Mouse (Mus musculus) CH12.LX (cell line): Measurements from ENCODE around the gene Dcst2. TPM values are rescaled to one million over a fixed set of nuclear protein-coding genes. Genes with fewer than 3 reads are reported as not detected.

Experiments used
- DNase-seq: peaks from one replicate; pipeline ENCODE4 v3.0.0-alpha.2; 2013; ENCODE audit errors: extremely low read depth
- H3K27ac ChIP-seq: 2 replicates; pipeline ENCODE4 v1.5.1; 2012; ENCODE audit warnings: low read depth, mild to moderate bottlenecking, control low read depth, moderate library complexity; ENCODE audit not compliant: insufficient read depth
- H3K27me3 ChIP-seq: replicated peaks from 2 replicates; pipeline ENCODE3; 2012; ENCODE audit warnings: inconsistent platforms
- H3K36me3 ChIP-seq, 2 experiments: replicated peaks in 1 of 2; 2 replicates each; pipeline versions ENCODE3 to v1.6.1; 2012; ENCODE audit warnings: inconsistent platforms in 1 of 2, low read length in 1 of 2, mild to moderate bottlenecking in 1 of 2, mixed read lengths in 1 of 2, moderate library complexity in 1 of 2; ENCODE audit not compliant: control insufficient read depth in 1 of 2, insufficient read depth in 1 of 2
- H3K4me1 ChIP-seq, 2 experiments: 2 replicates each; pipeline ENCODE4 v1.6.1; 2012; ENCODE audit warnings: inconsistent platforms in 1 of 2, moderate library complexity in 1 of 2; ENCODE audit not compliant: insufficient read depth in 2 of 2, control insufficient read depth in 1 of 2
- H3K4me2 ChIP-seq: 2 replicates; pipeline ENCODE4 v1.6.1; 2012; ENCODE audit warnings: low read depth, mild to moderate bottlenecking, control low read depth; ENCODE audit not compliant: poor library complexity, insufficient read depth, severe bottlenecking
- H3K4me3 ChIP-seq, 3 experiments: fragments of 150-350 bp in 1 of 3; sonication (generic) in 1 of 3; replicated peaks in 1 of 3; 2 replicates each; pipeline versions ENCODE3 to v1.5.1; 2011 to 2012; ENCODE audit warnings: low read depth in 2 of 3, low read length in 2 of 3, mild to moderate bottlenecking in 2 of 3, moderate library complexity in 2 of 3, control low read depth in 1 of 3, improper control_type of control experiment in 1 of 3, inconsistent platforms in 1 of 3, mixed read lengths in 1 of 3; ENCODE audit not compliant: poor library complexity in 1 of 3
- H3K79me2 ChIP-seq: replicated peaks from 2 replicates; pipeline ENCODE4 v1.6.1; 2012; ENCODE audit warnings: mild to moderate bottlenecking, moderate library complexity; ENCODE audit not compliant: control insufficient read depth, poor library complexity, insufficient read depth, severe bottlenecking; ENCODE audit errors: extremely low read depth
- H3K9ac ChIP-seq: 2 replicates; pipeline ENCODE4 v1.6.1; 2012; ENCODE audit warnings: low read depth, mild to moderate bottlenecking, control low read depth, moderate library complexity; ENCODE audit not compliant: insufficient read depth
- H3K9me3 ChIP-seq: replicated peaks from 2 replicates; pipeline ENCODE3; 2012; ENCODE audit warnings: low read length, inconsistent platforms, mixed read lengths
- BHLHE40 ChIP-seq: IDR thresholded peaks from 2 replicates; pipeline ENCODE4 v1.6.1; 2011; ENCODE audit warnings: mild to moderate bottlenecking, low read depth, low read length, improper control_type of control experiment
- CHD1 ChIP-seq: IDR thresholded peaks from 2 replicates; pipeline ENCODE4 v1.6.1; 2012; ENCODE audit warnings: low read depth, low read length, improper control_type of control experiment, inconsistent platforms
- CHD2 ChIP-seq: IDR thresholded peaks from 2 replicates; pipeline ENCODE4 v1.6.1; 2011; ENCODE audit warnings: low read length, improper control_type of control experiment
- CTCF ChIP-seq, 2 experiments: IDR thresholded peaks in 1 of 2; conservative IDR thresholded peaks in 1 of 2; 2 replicates each; pipeline ENCODE4 v1.5.1; 2011 to 2012; ENCODE audit warnings: low read depth in 2 of 2, low read length in 2 of 2, improper control_type of control experiment in 1 of 2, inconsistent platforms in 1 of 2, mild to moderate bottlenecking in 1 of 2, moderate library complexity in 1 of 2
- E2F4 ChIP-seq: IDR thresholded peaks from 2 replicates; pipeline ENCODE4 v1.6.1; 2011; ENCODE audit warnings: low read depth, low read length, improper control_type of control experiment; ENCODE audit not compliant: insufficient replicate concordance
- ELF1 ChIP-seq: IDR thresholded peaks from 2 replicates; pipeline ENCODE4 v1.6.1; 2014; ENCODE audit warnings: low read depth, mild to moderate bottlenecking, inconsistent platforms, low read length, improper control_type of control experiment
- ETS1 ChIP-seq: conservative IDR thresholded peaks from 2 replicates; pipeline ENCODE4 v1.6.1; 2012; ENCODE audit warnings: low read depth, mild to moderate bottlenecking, inconsistent platforms, low read length, improper control_type of control experiment, moderate library complexity
- GABPA ChIP-seq: IDR thresholded peaks from 2 replicates; pipeline ENCODE4 v1.6.1; 2012; ENCODE audit warnings: low read depth, low read length, improper control_type of control experiment, inconsistent platforms; ENCODE audit not compliant: insufficient replicate concordance
- JUN ChIP-seq: IDR thresholded peaks from 2 replicates; pipeline ENCODE4 v1.6.1; 2011; ENCODE audit warnings: low read depth, mild to moderate bottlenecking, low read length, improper control_type of control experiment, moderate library complexity; ENCODE audit not compliant: insufficient read depth
- KAT2A ChIP-seq: IDR thresholded peaks from 2 replicates; pipeline ENCODE4 v1.6.1; 2012; ENCODE audit warnings: low read length, improper control_type of control experiment, inconsistent platforms; ENCODE audit not compliant: insufficient replicate concordance
- MAZ ChIP-seq: IDR thresholded peaks from 2 replicates; pipeline ENCODE4 v1.6.1; 2012; ENCODE audit warnings: low read depth, mild to moderate bottlenecking, inconsistent platforms, low read length, improper control_type of control experiment, moderate library complexity
- MXI1 ChIP-seq: IDR thresholded peaks from 2 replicates; pipeline ENCODE4 v1.6.1; 2011; ENCODE audit warnings: mild to moderate bottlenecking, low read depth, low read length, improper control_type of control experiment
- MYC ChIP-seq: IDR thresholded peaks from 2 replicates; pipeline ENCODE4 v1.6.1; 2011; ENCODE audit warnings: low read depth, mild to moderate bottlenecking, improper control_type of control experiment, low read length
- NELFE ChIP-seq: IDR thresholded peaks from 2 replicates; pipeline ENCODE4 v1.6.1; 2011; ENCODE audit warnings: low read depth, low read length, improper control_type of control experiment
- POLR2A ChIP-seq: IDR thresholded peaks from 2 replicates; pipeline ENCODE4 v1.6.1; 2011; ENCODE audit warnings: low read depth, mild to moderate bottlenecking, improper control_type of control experiment, low read length
- POLR2AphosphoS2 ChIP-seq: IDR thresholded peaks from 2 replicates; pipeline ENCODE4 v1.6.1; 2011; ENCODE audit warnings: low read depth, low read length, improper control_type of control experiment
- RAD21 ChIP-seq: IDR thresholded peaks from 2 replicates; pipeline ENCODE4 v1.6.1; 2011; ENCODE audit warnings: low read depth, mild to moderate bottlenecking, low read length, improper control_type of control experiment, moderate library complexity
- RCOR1 ChIP-seq: conservative IDR thresholded peaks from 2 replicates; pipeline ENCODE4 v1.6.1; 2012; ENCODE audit warnings: low read depth, mild to moderate bottlenecking, inconsistent platforms, low read length, improper control_type of control experiment
- SMC3 ChIP-seq: IDR thresholded peaks from 2 replicates; pipeline ENCODE4 v1.6.1; 2011; ENCODE audit warnings: low read depth, low read length, improper control_type of control experiment
- TCF12 ChIP-seq: IDR thresholded peaks from 2 replicates; pipeline ENCODE4 v1.6.1; 2014; ENCODE audit warnings: low read depth, mild to moderate bottlenecking, inconsistent platforms, low read length, improper control_type of control experiment
- UBTF ChIP-seq: IDR thresholded peaks from 2 replicates; pipeline ENCODE4 v1.6.1; 2012; ENCODE audit warnings: low read depth, mild to moderate bottlenecking, inconsistent platforms, low read length, improper control_type of control experiment, moderate library complexity
- USF1 ChIP-seq: IDR thresholded peaks from 2 replicates; pipeline ENCODE4 v1.6.1; 2014; ENCODE audit warnings: low read depth, mild to moderate bottlenecking, inconsistent platforms, low read length, improper control_type of control experiment
- USF2 ChIP-seq: conservative IDR thresholded peaks from 2 replicates; pipeline ENCODE4 v1.6.1; 2011; ENCODE audit warnings: low read depth, low read length, improper control_type of control experiment
- ZKSCAN1 ChIP-seq: IDR thresholded peaks from 2 replicates; pipeline ENCODE4 v1.6.1; 2012; ENCODE audit warnings: low read depth, inconsistent platforms, low read length, improper control_type of control experiment, borderline replicate concordance
- ZMIZ1 ChIP-seq: IDR thresholded peaks from 2 replicates; pipeline ENCODE4 v1.6.1; 2012; ENCODE audit warnings: low read depth, mild to moderate bottlenecking, inconsistent platforms, low read length, improper control_type of control experiment
- dilution Hi-C: fragments of 300-500 bp; cut with MboI; formaldehyde crosslinking; loops from 2 replicates; pipeline ENCODE4 v1.14.3; 2020; ENCODE audit warnings: low sequenced_read_pairs; ENCODE audit not compliant: extremely low pct_unique_long_range_greater_than_20kb, extremely low pct_ligation_motif_present
- in situ Hi-C: fragments of 300-500 bp; cut with MboI; formaldehyde crosslinking; loops from 3 replicates; pipeline ENCODE4 v1.14.3; 2019; ENCODE audit warnings: low sequenced_read_pairs, low pct_ligation_motif_present, low pct_unique_long_range_greater_than_20kb, mixed read lengths
- polyA plus RNA-seq: library from polyadenylated mRNA; unstranded; fragments of >175 nt; gene quantifications from 2 replicates; pipeline ENCODE4 v1.2.1, GENCODE M21; 2012; ENCODE audit warnings: low read depth; ENCODE audit not compliant: insufficient read length
- total RNA-seq, 2 experiments: library from RNA; depleted of rRNA; stranded (reverse); fragments of 300-350 nt in 1 of 2; fragments of >200 nt in 1 of 2; gene quantifications; 2 replicates each; pipeline ENCODE4 v1.2.3; 2012 to 2014

Dcst2 gene
- total and polyA plus RNA-seq, 3 experiments = 0.10 TPM; not detected in 2

GRCm38 (mm10) chr3:89416158-89416557 is 54.4 kb downstream of the Dcst2 start:
- no peak overlapping the region for H3K27ac ChIP-seq
- peaks cover 10 to 33% of the 10 kb centered on the region in 2 experiments for H3K4me1 ChIP-seq
- TF ChIP-seq JUN (no peak), POLR2A (no peak), RAD21 (no peak), RCOR1 (no peak), CHD1 (no peak), KAT2A (no peak), ELF1 (no peak), MYC (no peak), MXI1 (no peak), CHD2 (no peak), E2F4 (no peak), TCF12 (no peak), BHLHE40 (no peak), ZKSCAN1 (no peak), USF2 (no peak)
- dilution Hi-C loops (no loop called here), in situ Hi-C loops (no loop called here)
- peaks cover 43% of the 10 kb centered on the region for H3K79me2 ChIP-seq
- H3K9ac ChIP-seq = no peak overlapping the region
- peaks cover 8% of the 10 kb centered on the region for H3K9me3 ChIP-seq
- no peak for DNase-seq
- peaks cover 27 to 35% of the 10 kb centered on the region in 2 experiments for H3K36me3 ChIP-seq
- H3K4me3 ChIP-seq = peak overlapping the region in 1 of 3 experiments; percentile 2
- H3K27me3 ChIP-seq = no peaks in the 10 kb centered on the region
- H3K4me2 ChIP-seq = peak overlapping the region; percentile 61

GRCm38 (mm10) chr3:89417131-89417530 is 55.4 kb downstream of the Dcst2 start:
- dilution Hi-C loops = no loop called here
- H3K36me3 ChIP-seq = peaks cover 31 to 42% of the 10 kb centered on the region in 2 experiments
- H3K27me3 ChIP-seq = no peaks in the 10 kb centered on the region
- H3K9ac ChIP-seq = peak overlapping the region; percentile 90
- H3K27ac ChIP-seq = peak overlapping the region; percentile 76
- H3K4me3 ChIP-seq = peak overlapping the region; percentile 68 to 76 (median 69)
- in situ Hi-C loops = no loop called here
- H3K4me1 ChIP-seq = peaks cover 17 to 43% of the 10 kb centered on the region in 2 experiments
- TF ChIP-seq RCOR1 (no peak), ELF1 (no peak), POLR2AphosphoS2 (no peak), SMC3 (no peak), MAZ (no peak), UBTF (no peak), GABPA (no peak), ETS1 (no peak), CHD1 (no peak), JUN (no peak), ZMIZ1 (no peak), CTCF (conservative IDR thresholded peaks at IDR 0.05 in 1 of 2, IDR thresholded peaks at IDR 0.05 in 1 of 2; ENCODE audit: low read depth in 2 of 2, low read length in 2 of 2) (no peak), NELFE (no peak), USF1 (no peak)
- DNase-seq = no peak
- peak overlapping the region; percentile 61 for H3K4me2 ChIP-seq
- H3K79me2 ChIP-seq = peaks cover 51% of the 10 kb centered on the region
- H3K9me3 ChIP-seq = peaks cover 8% of the 10 kb centered on the region
